Mouse (Mus musculus) limb, embryonic 12.5 days (tissue): ENCODE data around the gene Gm10282. TPM values are rescaled to one million over a fixed set of nuclear protein-coding genes. Genes with fewer than 3 reads are reported as not detected.

Experiments used
- ATAC-seq: fragments of 200-750 bp; cut with Nextera tagmentation; 2 replicates; pipeline ENCODE4 v1.8.0; 2017; ENCODE audit warnings: low read depth, moderate TSS enrichment; ENCODE audit not compliant: insufficient number of reproducible peaks, insufficient read depth, low FRiP score, low TSS enrichment
- H3K27ac ChIP-seq: fragments of 300-500 bp; sonication (generic); 2 replicates; pipeline ENCODE4 v1.5.1; 2016; ENCODE audit warnings: mild to moderate bottlenecking, moderate library complexity
- H3K27me3 ChIP-seq: fragments of 300-500 bp; sonication (generic); 2 replicates; pipeline ENCODE4 v1.6.1; 2016; ENCODE audit warnings: mild to moderate bottlenecking, moderate library complexity
- H3K36me3 ChIP-seq: fragments of 300-500 bp; sonication (generic); 2 replicates; pipeline ENCODE4 v1.6.1; 2016; ENCODE audit warnings: mild to moderate bottlenecking, moderate library complexity
- H3K4me1 ChIP-seq: fragments of 300-500 bp; sonication (generic); replicated peaks from 2 replicates; pipeline ENCODE4 v1.6.1; 2016
- H3K4me2 ChIP-seq: fragments of 300-500 bp; sonication (generic); 2 replicates; pipeline ENCODE4 v1.6.1; 2016; ENCODE audit warnings: mild to moderate bottlenecking, moderate library complexity
- H3K4me3 ChIP-seq: fragments of 300-500 bp; sonication (generic); replicated peaks from 2 replicates; pipeline ENCODE4 v1.5.1; 2016; ENCODE audit warnings: mild to moderate bottlenecking
- H3K9ac ChIP-seq: fragments of 300-500 bp; sonication (generic); replicated peaks from 2 replicates; pipeline ENCODE4 v1.6.1; 2016; ENCODE audit warnings: mild to moderate bottlenecking, moderate library complexity
- H3K9me3 ChIP-seq: fragments of 300-500 bp; sonication (generic); 2 replicates; pipeline ENCODE4 v1.6.1; 2016; ENCODE audit warnings: mild to moderate bottlenecking, moderate library complexity
- WGBS: fragments of 180-500 bp; shearing (Covaris S2); methylation state at CpG from one replicate; pipeline ENCODE4 v1.1.7; 2016; 5-methylcytosine and 5-hydroxymethylcytosine counted together
- polyA plus RNA-seq: library from polyadenylated mRNA; unstranded; fragments of >200 nt; fragmentation: Nextera tagmentation; extraction: Ambion mirVana; gene quantifications from 2 replicates; pipeline ENCODE4 v1.2.1, GENCODE M21; 2016

Gm10282 gene
- polyA plus RNA-seq, 1 experiment from 2014 or later: 32.4 TPM

DNA sequence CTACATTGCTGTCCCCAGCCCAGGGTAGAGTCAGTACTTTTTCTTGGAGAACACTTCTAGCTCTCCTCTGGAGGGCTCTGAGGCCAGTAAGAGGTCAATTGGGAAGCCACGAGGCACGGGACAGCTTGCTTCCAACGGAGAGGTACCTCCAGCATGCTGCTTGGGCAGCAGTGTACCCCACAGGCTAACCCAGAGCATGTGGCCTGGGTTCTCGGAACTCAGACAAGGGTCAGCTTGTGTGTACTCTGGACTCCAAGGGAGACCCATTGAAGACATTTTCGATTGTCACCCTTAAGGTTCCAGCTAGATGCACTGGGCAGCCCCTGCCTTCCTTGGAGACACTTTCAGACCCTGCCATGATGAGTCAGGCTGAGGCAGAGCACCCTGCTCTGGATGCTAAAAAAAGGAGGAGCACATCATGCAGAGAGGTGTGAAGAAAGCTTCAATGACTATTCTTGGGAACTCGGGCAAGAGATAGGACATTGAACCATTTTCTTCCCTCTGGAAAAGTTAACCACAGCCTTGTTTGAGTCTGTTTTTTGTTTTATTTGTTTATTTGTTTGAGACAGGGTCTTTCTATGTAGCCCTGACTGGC, 18.2 kb upstream of the Gm10282 start:
- Histone ChIP-seq H3K4me1 (peaks cover 13% of the 10 kb centered on the region), H3K9ac (no peak overlapping the region), H3K27me3 (peaks cover 63% of the 10 kb centered on the region), H3K4me3 (no peak overlapping the region), H3K4me2 (no peak overlapping the region), H3K27ac (no peak overlapping the region), H3K36me3 (no peaks in the 10 kb centered on the region), H3K9me3 (no peaks in the 10 kb centered on the region)
- ATAC-seq: no peak
- 61% methylated on average over 6 of the region's 6 CpGs for WGBS

GRCm38 (mm10) chr8:72322471-72322889, 17.4 kb upstream of the Gm10282 start:
- Histone ChIP-seq H3K4me1 (peaks cover 13% of the 10 kb centered on the region), H3K4me2 (no peak overlapping the region), H3K27ac (no peak overlapping the region), H3K9ac (no peak overlapping the region), H3K36me3 (no peaks in the 10 kb centered on the region), H3K4me3 (no peak overlapping the region), H3K27me3 (peaks cover 68% of the 10 kb centered on the region), H3K9me3 (no peaks in the 10 kb centered on the region)
- no peak for ATAC-seq
- 70% methylated on average over 7 of the region's 7 CpGs for WGBS

- WGBS: 89% methylated on average over 20 of the region's 20 CpGs
- Histone ChIP-seq H3K9me3 (no peaks in the 10 kb centered on the region), H3K27ac (no peak overlapping the region), H3K9ac (no peak overlapping the region), H3K4me1 (peaks cover 13% of the 10 kb centered on the region), H3K36me3 (no peaks in the 10 kb centered on the region), H3K27me3 (peaks cover 72% of the 10 kb centered on the region), H3K4me2 (no peak overlapping the region), H3K4me3 (no peak overlapping the region)
- no peak for ATAC-seq
Observed at GRCm38 (mm10) chr8:72321635-72322441, 16.8 kb upstream of the Gm10282 start.

GRCm38 (mm10) chr8:72320803-72321583, 15.9 kb upstream of the Gm10282 start:
- H3K4me2 ChIP-seq: peak overlapping the region; percentile 87
- peak overlapping the region; percentile 52 for H3K4me3 ChIP-seq
- 54% methylated on average over 25 of the region's 25 CpGs for WGBS
- no peak overlapping the region for H3K27ac ChIP-seq
- no peak overlapping the region for H3K9ac ChIP-seq
- no peaks in the 10 kb centered on the region for H3K9me3 ChIP-seq
- no peak for ATAC-seq
- H3K27me3 ChIP-seq: peaks cover 72% of the 10 kb centered on the region
- no peaks in the 10 kb centered on the region for H3K36me3 ChIP-seq
- H3K4me1 ChIP-seq: peaks cover 13% of the 10 kb centered on the region

DNA sequence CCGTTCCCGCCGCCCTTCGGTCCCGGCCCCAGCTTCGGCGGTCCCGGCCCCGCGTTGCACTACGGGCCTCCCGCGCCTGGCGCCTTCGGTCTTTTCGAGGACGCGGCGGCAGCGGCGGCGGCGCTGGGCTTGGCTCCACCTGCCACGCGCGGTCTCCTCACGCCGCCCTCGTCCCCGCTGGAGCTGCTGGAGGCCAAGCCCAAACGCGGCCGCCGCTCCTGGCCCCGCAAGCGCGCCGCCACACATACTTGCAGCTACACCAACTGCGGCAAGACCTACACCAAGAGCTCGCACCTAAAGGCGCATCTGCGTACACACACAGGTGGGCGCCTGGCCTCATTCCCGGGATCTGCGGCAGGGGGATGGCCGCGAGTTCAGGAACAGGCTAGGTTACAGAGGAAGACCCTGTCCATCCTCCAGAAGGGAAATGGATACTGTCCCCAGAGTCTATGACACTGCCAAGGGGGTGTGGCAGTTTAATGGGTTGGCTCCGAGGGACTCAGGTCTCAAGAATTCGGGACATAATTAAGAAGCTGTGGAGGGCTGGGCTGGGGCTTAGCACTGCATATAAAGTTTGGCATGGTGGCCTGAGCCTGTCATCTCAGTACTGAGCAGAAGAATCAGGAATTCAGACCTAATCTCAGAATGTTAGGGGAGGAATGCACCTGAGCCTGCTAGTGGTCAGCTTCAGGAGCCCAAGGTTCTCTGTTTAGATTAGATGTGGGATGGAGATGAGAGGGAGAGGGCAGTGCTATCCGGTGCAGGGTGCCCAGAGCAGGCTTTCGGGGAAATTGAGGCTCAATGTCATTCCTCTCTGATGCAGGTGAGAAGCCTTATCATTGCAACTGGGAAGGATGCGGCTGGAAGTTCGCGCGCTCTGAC, 15.1 kb upstream of the Gm10282 start:
- 8% methylated on average over 49 of the region's 55 CpGs for WGBS
- H3K27me3 ChIP-seq: peaks cover 66% of the 10 kb centered on the region
- H3K4me2 ChIP-seq: peak overlapping the region; percentile 87
- peak overlapping the region; percentile 52 for H3K4me3 ChIP-seq
- peaks cover 13% of the 10 kb centered on the region for H3K4me1 ChIP-seq
- no peaks in the 10 kb centered on the region for H3K36me3 ChIP-seq
- no peaks in the 10 kb centered on the region for H3K9me3 ChIP-seq
- no peak for ATAC-seq
- peak overlapping the region; percentile 60; the same call in 1 of the 2 replicates for H3K9ac ChIP-seq
- no peak overlapping the region for H3K27ac ChIP-seq

DNA sequence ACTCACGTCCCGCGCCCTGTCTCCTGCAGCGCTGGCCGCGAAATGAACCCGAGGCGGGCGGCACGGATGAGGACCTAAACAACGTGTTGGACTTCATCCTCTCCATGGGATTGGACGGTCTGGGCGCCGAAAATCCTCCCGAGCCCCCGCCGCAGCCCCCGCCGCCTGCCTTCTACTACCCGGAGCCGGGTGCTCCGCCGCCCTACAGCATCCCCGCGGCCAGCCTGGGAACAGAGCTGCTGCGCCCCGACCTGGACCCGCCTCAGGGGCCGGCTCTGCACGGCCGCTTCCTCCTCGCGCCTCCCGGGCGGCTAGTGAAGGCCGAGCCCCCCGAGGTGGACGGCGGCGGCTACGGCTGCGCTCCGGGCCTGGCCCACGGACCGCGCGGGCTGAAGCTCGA, 14.3 kb upstream of the Gm10282 start:
- Histone ChIP-seq H3K9me3 (no peaks in the 10 kb centered on the region), H3K9ac (peak overlapping the region; percentile 60), H3K27ac (no peak overlapping the region), H3K27me3 (peaks cover 64% of the 10 kb centered on the region), H3K4me2 (peak overlapping the region; percentile 87), H3K4me1 (peaks cover 13% of the 10 kb centered on the region), H3K36me3 (no peaks in the 10 kb centered on the region), H3K4me3 (peak overlapping the region; percentile 52)
- WGBS: 2% methylated on average over 46 of the region's 48 CpGs
- peak; percentile 1; the same call in 1 of the 2 replicates for ATAC-seq

GRCm38 (mm10) chr8:72318801-72319322, 13.8 kb upstream of the Gm10282 start, which contains the start of gene Klf2:
Gene Klf2 (plus strand): TSS chr8:72319033.
- WGBS: 2% methylated on average over 46 of the region's 46 CpGs
- Histone ChIP-seq H3K27me3 (peaks cover 62% of the 10 kb centered on the region), H3K4me3 (peak within 1 kb of the TSS; percentile 52), H3K36me3 (no peaks in the 10 kb centered on the region), H3K27ac (no peak within 1 kb of the TSS), H3K4me1 (peaks cover 13% of the 10 kb centered on the region), H3K9ac (peak within 1 kb of the TSS; percentile 60), H3K9me3 (no peaks in the 10 kb centered on the region), H3K4me2 (peak within 1 kb of the TSS; percentile 87)
- peak; percentile 96 for ATAC-seq

DNA sequence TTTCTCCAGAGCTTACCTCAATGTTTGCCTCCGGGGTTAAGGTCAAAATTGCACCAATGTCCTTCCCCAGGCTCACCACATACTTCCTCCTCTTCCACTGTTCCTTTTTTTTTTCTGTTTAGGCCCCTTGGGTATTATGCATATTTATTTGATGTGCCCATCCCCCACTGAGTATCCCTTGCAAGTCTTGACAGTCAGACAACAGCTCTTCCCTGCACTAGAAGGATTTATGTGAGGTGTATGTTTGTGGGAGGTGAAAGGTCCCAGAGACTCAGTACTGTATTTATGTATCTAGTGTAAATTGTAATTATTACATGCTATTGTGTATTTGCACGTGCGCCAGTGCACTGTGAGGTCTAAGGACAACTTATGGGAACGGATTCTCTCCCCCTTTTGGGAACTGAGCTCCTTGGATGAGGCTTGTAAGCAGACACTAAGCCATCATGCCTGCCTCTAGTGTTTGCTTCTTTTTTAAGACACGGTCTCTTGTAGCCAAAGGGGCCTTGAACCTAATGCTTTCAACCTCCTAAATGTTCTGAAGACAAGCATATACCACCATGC, 12.8 kb upstream of the Gm10282 start:
- 45% methylated on average over 5 of the region's 5 CpGs for WGBS
- Histone ChIP-seq H3K27me3 (peaks cover 53% of the 10 kb centered on the region), H3K4me1 (peaks cover 13% of the 10 kb centered on the region), H3K9me3 (no peaks in the 10 kb centered on the region), H3K9ac (no peak overlapping the region), H3K36me3 (no peaks in the 10 kb centered on the region), H3K27ac (no peak overlapping the region), H3K4me2 (no peak overlapping the region), H3K4me3 (no peak overlapping the region)
- no peak for ATAC-seq

DNA sequence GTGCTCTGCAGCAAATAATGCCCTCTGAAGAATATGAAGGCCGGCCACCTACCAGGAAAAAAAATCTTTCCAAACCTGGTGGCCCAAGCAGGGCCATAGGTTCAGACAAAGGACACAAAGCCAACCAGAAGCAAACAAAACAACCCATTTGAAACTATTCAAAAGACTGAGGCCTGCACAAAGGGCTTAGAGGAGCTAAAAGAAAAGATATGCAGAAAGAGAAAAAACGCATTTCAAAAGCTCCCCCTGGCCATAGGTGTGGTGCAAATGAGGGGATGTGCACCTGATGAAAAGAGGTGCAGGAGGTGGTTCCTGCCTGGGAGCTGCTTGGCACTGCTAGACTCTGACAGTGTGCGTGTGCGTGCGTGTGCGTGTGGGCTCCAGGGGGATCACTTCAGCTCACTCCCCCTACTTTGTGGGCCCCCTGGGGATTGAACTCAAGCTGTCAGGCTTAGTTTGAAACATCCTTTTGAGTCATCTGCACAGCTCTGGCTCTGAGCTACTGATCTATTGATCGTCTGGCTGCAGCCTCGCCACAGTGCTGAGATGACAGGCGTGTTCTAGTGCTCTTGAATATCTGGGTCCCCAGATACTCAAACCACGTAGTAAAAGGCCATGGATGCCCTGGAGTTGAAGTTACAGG, 11.1 kb upstream of the Gm10282 start:
- Histone ChIP-seq H3K36me3 (no peaks in the 10 kb centered on the region), H3K27ac (no peak overlapping the region), H3K4me1 (peaks cover 13% of the 10 kb centered on the region), H3K27me3 (peaks cover 36% of the 10 kb centered on the region), H3K4me2 (no peak overlapping the region), H3K9ac (no peak overlapping the region), H3K4me3 (no peak overlapping the region), H3K9me3 (no peaks in the 10 kb centered on the region)
- WGBS: 51% methylated on average over 10 of the region's 10 CpGs
- ATAC-seq: no peak
